Mouse (Mus musculus): Measurements from ENCODE around the gene Ccdc96.

Gene Ccdc96

GRCm38 (mm10) chr5:36484171-36484990 is at the start of gene Ccdc96, which contains the start of gene Tada2b:
Ccdc96 (plus strand) TSS chr5:36484588.
Tada2b (minus strand) TSS chr5:36484285.
- DNase-seq: peak; percentile 98

- DNase-seq: no peak
These were observed 47.5 kb upstream of the Ccdc96 start for GRCm38 (mm10) chr5:36436858-36437257.

GRCm38 (mm10) chr5:36440741-36441140 is 43.6 kb upstream of the Ccdc96 start:
- no peak for DNase-seq

GRCm38 (mm10) chr5:36444611-36445010 is 39.8 kb upstream of the Ccdc96 start:
- DNase-seq: no peak

GRCm38 (mm10) chr5:36445028-36445427 is 39.4 kb upstream of the Ccdc96 start:
- peak; percentile 57 for DNase-seq

GRCm38 (mm10) chr5:36446166-36446890 is 38.1 kb upstream of the Ccdc96 start:
- DNase-seq: peak; percentile 56

GRCm38 (mm10) chr5:36447872-36448271 is 36.5 kb upstream of the Ccdc96 start:
- no peak for DNase-seq

- DNase-seq: no peak
These were observed 34.6 kb upstream of the Ccdc96 start for GRCm38 (mm10) chr5:36449710-36450358.

GRCm38 (mm10) chr5:36451119-36451518 is 33.3 kb upstream of the Ccdc96 start:
- peak; percentile 58 for DNase-seq

GRCm38 (mm10) chr5:36451872-36452389 is 32.5 kb upstream of the Ccdc96 start:
- no peak for DNase-seq

GRCm38 (mm10) chr5:36452821-36453220 is 31.6 kb upstream of the Ccdc96 start:
- DNase-seq: no peak

GRCm38 (mm10) chr5:36457706-36458105 is 26.7 kb upstream of the Ccdc96 start:
- no peak for DNase-seq

GRCm38 (mm10) chr5:36458926-36459325 is 25.5 kb upstream of the Ccdc96 start:
- DNase-seq: peak; percentile 81

GRCm38 (mm10) chr5:36460712-36461111 is 23.7 kb upstream of the Ccdc96 start:
- no peak for DNase-seq

- no peak for DNase-seq
These were observed 23.2 kb upstream of the Ccdc96 start for GRCm38 (mm10) chr5:36461231-36461630.

- peak; percentile 94 for DNase-seq
These were observed 21.6 kb upstream of the Ccdc96 start for GRCm38 (mm10) chr5:36462810-36463209.

- no peak for DNase-seq
These were observed 21.0 kb upstream of the Ccdc96 start for GRCm38 (mm10) chr5:36463391-36463790.

GRCm38 (mm10) chr5:36464709-36465661 is 19.4 kb upstream of the Ccdc96 start, which contains the start of gene Grpel1:
Grpel1 (plus strand) TSS chr5:36464998.
- peak; percentile 97 for DNase-seq

- no peak for DNase-seq
These were observed 18.5 kb upstream of the Ccdc96 start for GRCm38 (mm10) chr5:36465889-36466288.

- no peak for DNase-seq
These were observed 13.2 kb upstream of the Ccdc96 start for GRCm38 (mm10) chr5:36471206-36471605.

GRCm38 (mm10) chr5:36472876-36473655 is 11.3 kb upstream of the Ccdc96 start:
- no peak for DNase-seq
